Mouse (Mus musculus): ENCODE measurements around the gene Susd4.

Susd4 gene

DNA sequence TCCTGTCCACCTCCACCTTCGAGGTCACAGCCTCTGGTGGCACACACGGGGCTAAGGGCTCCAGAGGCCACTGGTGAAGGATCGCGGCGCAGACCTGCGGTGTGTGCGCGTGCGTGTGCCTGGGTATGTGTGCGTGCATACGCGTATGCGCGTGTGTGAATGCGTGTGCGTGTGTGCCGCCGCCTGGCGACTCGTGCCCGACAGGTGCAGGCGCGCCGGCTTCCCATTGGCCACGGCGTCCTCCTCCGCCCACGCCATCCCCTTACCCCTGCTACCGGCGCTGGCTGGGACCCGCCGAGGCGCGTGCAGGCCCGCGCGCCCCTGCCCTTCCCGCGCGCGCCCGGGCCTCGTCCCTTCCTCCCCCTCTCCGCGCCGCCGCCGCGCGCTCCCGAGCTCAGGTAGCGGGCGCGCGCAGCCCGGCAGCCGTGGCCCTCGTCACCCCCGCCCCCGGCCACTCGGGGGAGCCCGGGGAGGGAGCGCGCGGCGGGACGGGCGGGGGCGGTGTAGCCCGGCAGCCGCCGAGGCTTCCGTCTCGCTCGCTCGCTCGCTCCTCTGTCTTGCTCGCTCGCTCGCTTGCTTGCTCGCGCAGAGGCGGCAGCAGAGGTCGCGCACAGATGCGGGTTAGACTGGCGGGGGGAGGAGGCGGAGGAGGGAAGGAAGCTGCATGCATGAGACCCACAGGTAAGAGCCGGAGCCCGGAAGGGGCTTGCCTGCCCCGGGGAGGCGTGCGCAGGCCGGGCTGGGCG, at the start of gene Susd4:
Gene Susd4 (plus strand): TSS at position 145 of the 746 bp plus-strand sequence.
- DNase-seq (ENCODE audit: low read depth) = no peak

DNA sequence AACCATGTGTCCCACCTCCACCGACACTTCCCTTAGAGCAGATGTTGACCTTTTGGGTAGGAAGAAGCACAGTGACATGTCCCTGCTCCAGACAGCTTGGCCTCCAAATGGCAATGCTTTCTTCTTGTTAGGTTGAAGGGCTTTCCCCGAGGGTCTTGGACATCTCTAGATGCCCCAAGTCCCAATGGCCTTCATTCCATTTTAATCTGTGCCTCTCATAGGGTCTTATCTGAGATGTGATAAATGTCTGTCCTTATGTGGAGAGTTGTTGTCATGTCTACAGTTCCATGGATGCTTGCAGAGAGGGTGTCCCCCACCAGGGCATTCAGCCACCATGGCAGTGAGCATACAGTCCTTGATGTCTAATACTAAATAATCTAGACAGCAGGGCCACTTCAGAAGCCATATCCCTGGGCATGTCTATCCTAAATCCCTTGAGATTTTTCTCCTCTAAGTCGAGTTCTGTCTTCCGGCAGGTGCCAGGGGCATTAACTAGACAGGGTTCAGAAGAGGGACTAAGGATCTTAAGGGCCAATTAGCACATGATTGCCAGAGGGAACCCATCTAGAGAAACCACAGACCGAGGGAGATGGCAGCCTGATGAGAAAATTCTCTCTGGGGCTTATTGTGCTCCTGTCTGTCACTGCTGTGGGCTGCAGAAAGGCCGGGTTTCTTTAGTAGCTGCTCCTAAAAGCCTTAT, 49.3 kb upstream of the Susd4 start:
- no peak for DNase-seq (ENCODE audit: low read depth)

DNA sequence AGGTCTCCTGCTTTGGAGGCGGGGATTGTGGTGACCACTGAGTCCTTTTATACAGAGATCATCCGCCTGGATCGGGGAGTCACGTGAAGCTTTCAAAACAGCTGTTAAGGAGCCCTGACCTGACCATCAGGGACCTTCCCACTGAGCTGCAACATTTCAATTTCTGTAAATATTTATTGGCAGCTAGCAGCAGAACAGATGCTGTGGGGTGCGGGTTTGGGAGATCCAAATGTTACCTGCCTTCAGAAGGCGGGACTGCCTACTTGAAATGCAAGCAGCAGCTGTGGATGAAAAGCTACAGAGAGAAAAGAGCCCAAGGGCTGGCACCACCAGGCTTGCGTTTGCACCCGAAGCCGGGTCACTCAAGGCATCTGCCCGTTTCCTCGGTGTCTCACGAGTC, 36.1 kb upstream of the Susd4 start:
- DNase-seq (ENCODE audit: low read depth) = no peak

DNA sequence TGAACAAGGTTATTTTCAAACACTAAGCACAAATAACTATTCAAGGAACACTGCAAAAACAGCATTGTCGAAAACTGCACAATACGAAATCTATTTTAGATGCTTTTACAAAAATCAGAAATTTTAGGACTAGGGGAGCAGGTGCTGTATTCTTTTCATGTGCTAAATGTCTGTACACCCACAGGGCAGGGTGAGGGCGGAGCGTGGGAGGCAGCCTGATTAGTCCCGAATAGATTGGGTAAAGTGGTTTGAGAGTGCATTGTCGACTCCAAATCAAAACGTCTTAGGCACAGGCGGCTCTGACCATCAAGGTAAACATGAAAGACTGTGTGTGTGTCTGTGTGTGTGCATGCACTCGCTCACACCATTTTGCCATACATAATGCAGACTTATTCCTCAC, 34.7 kb upstream of the Susd4 start:
- no peak for DNase-seq (ENCODE audit: low read depth)

GRCm38 (mm10) chr1:182732695-182733094, 31.0 kb upstream of the Susd4 start:
- DNase-seq (ENCODE audit: low read depth) = no peak

- no peak for DNase-seq (ENCODE audit: low read depth)
Measured at GRCm38 (mm10) chr1:182735891-182736290, 27.8 kb upstream of the Susd4 start.

- no peak for DNase-seq (ENCODE audit: low read depth)
Measured at GRCm38 (mm10) chr1:182747081-182747480, 16.6 kb upstream of the Susd4 start.

- no peak for DNase-seq (ENCODE audit: low read depth)
Measured at GRCm38 (mm10) chr1:182747834-182748233, 15.8 kb upstream of the Susd4 start.

DNA sequence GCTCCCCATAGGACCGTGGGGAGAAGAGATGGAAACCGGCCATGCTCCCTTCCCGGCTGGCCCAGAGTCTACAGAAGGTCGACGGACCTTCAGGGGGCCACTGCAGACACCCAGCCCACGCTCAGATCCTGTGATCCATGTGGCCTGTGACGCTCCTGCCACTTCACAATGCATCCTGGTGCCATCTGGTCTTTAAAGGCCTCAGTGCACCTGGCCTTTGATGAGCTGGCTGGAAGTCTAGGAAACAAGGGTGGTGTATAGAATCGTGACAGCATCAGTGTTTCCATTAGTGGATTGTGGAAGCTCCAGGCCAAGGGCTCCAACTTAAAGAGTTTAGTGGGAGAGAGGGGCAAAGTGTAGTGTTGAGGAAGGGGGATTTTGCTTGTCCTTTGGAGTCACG, 14.6 kb upstream of the Susd4 start, which contains the start of gene Ccdc185:
Gene Ccdc185 (minus strand): TSS at position 101 of the 400 bp plus-strand sequence.
- DNase-seq (ENCODE audit: low read depth) = no peak

GRCm38 (mm10) chr1:182751301-182751700, 12.4 kb upstream of the Susd4 start:
- no peak for DNase-seq (ENCODE audit: low read depth)

GRCm38 (mm10) chr1:182753694-182754093, 10.0 kb upstream of the Susd4 start:
- no peak for DNase-seq (ENCODE audit: low read depth)

DNA sequence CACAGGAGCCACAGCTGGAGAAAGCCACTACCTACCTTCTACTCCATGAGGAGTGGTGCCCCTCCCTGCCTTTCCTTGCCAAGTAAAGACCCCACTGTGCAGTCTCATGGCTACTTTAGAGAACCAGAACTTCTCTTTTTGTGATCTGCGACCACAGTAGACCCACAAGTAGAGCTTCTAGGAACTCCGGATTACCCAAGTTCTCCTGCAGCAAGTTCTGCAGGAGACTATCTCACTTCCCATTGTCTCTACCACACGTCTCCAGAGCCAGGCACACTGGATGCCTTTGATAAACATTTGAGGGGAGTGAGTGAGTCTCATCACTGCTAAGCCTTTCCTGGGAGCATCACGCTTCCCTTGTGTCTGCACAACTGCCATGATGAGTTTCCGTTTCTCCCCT, 8.8 kb upstream of the Susd4 start:
- no peak for DNase-seq (ENCODE audit: low read depth)

DNA sequence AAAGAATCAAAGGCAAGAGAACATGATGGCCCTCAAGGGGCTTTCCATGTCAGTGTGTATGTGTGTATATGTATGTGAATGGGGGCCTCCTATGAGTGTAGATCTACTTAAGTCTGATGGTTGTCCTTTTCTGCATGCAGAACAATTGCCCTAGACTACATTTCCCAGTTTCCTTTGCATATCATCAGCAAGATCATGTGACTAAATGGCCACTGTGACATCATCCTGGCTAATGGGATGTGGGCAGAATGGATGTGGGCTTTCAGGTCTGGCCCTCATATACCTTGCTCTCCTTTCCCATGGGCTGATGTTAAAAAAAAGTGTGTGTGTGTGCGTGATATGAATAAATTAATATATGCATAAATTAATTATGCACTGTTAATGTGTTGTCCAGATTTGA, 4.9 kb upstream of the Susd4 start:
- no peak for DNase-seq (ENCODE audit: low read depth)

DNA sequence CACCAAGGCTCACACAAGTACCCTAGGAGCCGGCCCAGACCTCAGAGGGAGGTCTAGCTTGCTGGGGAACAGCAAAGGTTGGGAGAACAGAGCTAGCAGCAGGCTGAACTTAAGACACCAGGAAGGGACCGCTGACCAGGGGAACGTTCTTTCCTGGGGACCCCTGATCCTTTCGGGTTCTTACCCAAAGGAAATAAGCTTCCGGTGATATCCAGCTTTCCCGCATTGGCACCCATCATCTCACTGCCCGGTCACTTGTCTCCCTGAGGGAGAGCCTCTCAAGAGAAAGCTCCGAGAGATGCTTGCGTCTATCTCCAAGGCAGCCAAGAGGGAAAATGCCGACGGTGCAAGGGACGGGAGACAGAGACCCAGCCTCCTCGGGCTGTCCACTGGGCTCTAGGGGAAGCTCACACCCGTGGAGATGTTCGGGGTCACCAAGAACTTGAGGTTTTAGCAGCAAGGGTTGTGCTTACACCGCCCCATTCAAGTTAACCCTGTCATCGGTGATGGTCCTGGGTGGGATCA, 407 bp upstream of the Susd4 start:
- no peak for DNase-seq (ENCODE audit: low read depth)

DNA sequence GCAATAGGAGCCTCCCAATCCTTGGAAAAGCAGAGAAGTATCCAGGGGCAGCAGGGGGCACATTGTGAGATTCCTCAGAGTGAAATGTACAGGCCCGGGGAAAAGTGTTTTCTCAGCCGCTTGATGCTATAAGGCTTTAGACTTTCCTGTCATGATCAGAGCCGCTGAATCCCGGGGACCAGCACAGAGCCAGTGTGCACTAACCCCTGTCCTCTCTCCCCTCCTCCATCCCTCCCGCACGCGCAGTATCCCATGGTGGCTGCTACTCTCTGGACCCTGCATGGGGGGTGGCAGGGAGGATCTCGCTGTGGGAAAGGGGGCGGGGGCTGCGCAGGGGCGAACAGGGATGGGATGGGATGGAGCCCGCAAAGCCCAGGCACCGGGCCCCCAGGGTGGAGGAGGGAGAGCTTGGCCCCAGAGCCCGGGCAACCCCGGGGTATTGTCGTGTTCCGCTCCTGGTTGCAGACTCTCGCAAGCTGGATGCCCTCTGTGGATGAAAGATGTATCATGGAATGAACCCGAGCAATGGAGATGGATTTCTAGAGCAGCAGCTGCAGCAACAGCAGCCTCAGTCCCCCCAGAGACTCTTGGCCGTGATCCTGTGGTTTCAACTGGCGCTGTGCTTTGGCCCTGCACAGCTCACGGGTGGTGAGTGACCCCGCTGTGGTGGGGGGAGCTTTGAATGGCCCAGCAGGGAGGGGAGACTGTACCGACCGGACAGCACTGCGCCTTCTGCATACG, 1.1 kb downstream of the Susd4 start:
- no peak for DNase-seq (ENCODE audit: low read depth)

GRCm38 (mm10) chr1:182775576-182775975, 11.9 kb downstream of the Susd4 start:
- no peak for DNase-seq (ENCODE audit: low read depth)

DNA sequence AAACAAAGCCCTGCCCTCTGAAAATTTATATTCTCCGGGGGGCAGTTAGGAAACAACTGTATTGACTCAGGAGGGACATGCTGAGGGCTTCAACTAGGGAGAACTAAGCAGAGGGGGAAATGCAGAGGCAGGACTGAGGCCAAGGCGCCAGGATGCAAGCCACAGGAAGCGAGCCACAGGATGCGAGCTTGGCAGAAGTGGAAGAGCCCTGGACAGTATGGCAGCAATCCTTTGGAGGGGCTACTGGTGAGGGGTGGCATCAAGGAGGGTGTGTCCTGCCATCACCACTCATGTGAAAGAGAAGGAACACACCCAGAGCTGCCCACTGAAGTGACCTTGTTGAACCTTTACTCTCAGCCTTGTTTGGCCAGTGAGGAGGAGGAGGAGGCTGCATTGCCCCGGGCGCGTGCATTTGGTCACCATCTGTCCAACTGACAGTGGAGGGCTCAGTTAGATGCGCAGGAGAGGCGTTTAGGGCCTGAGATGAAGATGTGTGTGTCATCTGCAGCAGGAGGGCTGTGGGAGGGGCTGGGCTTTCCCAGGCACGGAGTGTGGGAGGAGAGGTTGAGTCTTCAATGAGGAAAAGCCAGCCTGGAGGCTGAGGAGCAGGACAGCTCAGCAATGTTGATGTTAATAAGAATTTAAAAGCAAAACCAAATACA, 13.2 kb downstream of the Susd4 start:
- DNase-seq (ENCODE audit: low read depth) = no peak

- no peak for DNase-seq (ENCODE audit: low read depth)
Measured at GRCm38 (mm10) chr1:182778225-182778624, 14.6 kb downstream of the Susd4 start.

- DNase-seq (ENCODE audit: low read depth) = no peak
Measured at GRCm38 (mm10) chr1:182779024-182779520, 15.4 kb downstream of the Susd4 start.

GRCm38 (mm10) chr1:182783774-182784173, 20.1 kb downstream of the Susd4 start:
- DNase-seq (ENCODE audit: low read depth) = no peak

GRCm38 (mm10) chr1:182784784-182785183, 21.1 kb downstream of the Susd4 start:
- DNase-seq (ENCODE audit: low read depth) = no peak

- no peak for DNase-seq (ENCODE audit: low read depth)
Measured at GRCm38 (mm10) chr1:182785504-182785903, 21.8 kb downstream of the Susd4 start.

Data from c-Kit-positive CD71-negative TER-119-negative erythroid progenitor cells, embryonic 14.5 days (primary cell).